Mouse (Mus musculus): ENCODE results near the gene Rps6ka3. TPM values are rescaled to one million over a fixed set of nuclear protein-coding genes. Genes with fewer than 3 reads are reported as not detected.

The Rps6ka3 gene
- total and polyA plus RNA-seq, 2 experiments from 2014 or later, result 5.5 to 31.4 TPM

DNA sequence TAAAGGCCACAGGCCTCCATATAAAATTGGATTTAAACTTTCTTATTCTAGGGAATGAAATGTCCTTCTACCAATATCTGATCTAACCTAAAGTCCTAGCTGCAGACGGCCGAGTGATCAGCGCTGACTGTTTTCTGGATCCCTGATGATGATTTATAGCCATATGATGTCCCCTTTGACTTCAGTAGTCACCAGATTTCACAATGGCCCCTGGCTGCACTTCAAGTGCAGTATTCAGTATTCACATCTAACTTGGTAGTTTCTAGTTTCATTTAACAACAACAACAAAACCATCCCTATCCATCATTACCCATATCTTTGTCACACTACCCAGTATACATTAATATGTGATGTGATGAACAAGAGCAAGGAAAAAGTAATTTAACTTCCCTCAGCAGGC, 154.4 kb downstream of the Rps6ka3 start:
- Histone ChIP-seq H3K4me3 (ENCODE audit: low read depth, low read length) (no peak overlapping the region), H3K27me3 (ENCODE audit: control insufficient read depth, insufficient read depth, low read length) (no peaks in the 10 kb centered on the region), H3K9me3 (replicated peaks; ENCODE audit: control insufficient read depth, low read length) (no peaks in the 10 kb centered on the region), H3K27ac (ENCODE audit: low read depth) (no peak overlapping the region), H3K4me1 (ENCODE audit: control insufficient read depth, insufficient read depth) (no peaks in the 10 kb centered on the region), H3K4me2 (ENCODE audit: low read depth, low read length) (no peak overlapping the region), H3K9ac (replicated peaks; ENCODE audit: low read depth, low read length) (no peak overlapping the region), H3K36me3 (replicated peaks; ENCODE audit: control insufficient read depth, insufficient read depth, low read length) (peaks cover 26% of the 10 kb centered on the region)
- ATAC-seq (ENCODE audit: insufficient read depth, low read depth) (no peak), DNase-seq (ENCODE audit: low spot score) (no peak)
- TF ChIP-seq CTCF (IDR thresholded peaks at IDR 0.05; ENCODE audit: low read depth), result no peak
- TF ChIP-seq EP300 (IDR thresholded peaks at IDR 0.05; ENCODE audit: low read depth), result no peak
- WGBS, result 86% methylated on average over 3 of the region's 3 CpGs

GRCm38 (mm10) chrX:159371831-159372752, 162.0 kb downstream of the Rps6ka3 start, which contains the start of gene Eif1ax:
TSS of gene Eif1ax (plus strand) at chrX:159372178.
- peak; percentile 99 for ATAC-seq (ENCODE audit: insufficient read depth, low read depth)
- Histone ChIP-seq H3K9me3 (replicated peaks; ENCODE audit: control insufficient read depth, low read length) (no peaks in the 10 kb centered on the region), H3K4me3 (ENCODE audit: low read depth, low read length) (peak within 1 kb of the TSS; percentile 75), H3K4me1 (ENCODE audit: control insufficient read depth, insufficient read depth) (no peaks in the 10 kb centered on the region), H3K27ac (ENCODE audit: low read depth) (peak within 1 kb of the TSS; percentile 87), H3K36me3 (replicated peaks; ENCODE audit: control insufficient read depth, insufficient read depth, low read length) (no peaks in the 10 kb centered on the region; the same call in 1 of the 2 replicates), H3K4me2 (ENCODE audit: low read depth, low read length) (peak within 1 kb of the TSS; percentile 64), H3K27me3 (ENCODE audit: control insufficient read depth, insufficient read depth, low read length) (no peaks in the 10 kb centered on the region), H3K9ac (replicated peaks; ENCODE audit: low read depth, low read length) (peak within 1 kb of the TSS; percentile 80)
- no peak for TF ChIP-seq EP300 (IDR thresholded peaks at IDR 0.05; ENCODE audit: low read depth)
- TF ChIP-seq CTCF (IDR thresholded peaks at IDR 0.05; ENCODE audit: low read depth), result no peak
- WGBS, result 13% methylated on average over 49 of the region's 76 CpGs
- DNase-seq (ENCODE audit: low spot score), result peak; percentile 66

DNA sequence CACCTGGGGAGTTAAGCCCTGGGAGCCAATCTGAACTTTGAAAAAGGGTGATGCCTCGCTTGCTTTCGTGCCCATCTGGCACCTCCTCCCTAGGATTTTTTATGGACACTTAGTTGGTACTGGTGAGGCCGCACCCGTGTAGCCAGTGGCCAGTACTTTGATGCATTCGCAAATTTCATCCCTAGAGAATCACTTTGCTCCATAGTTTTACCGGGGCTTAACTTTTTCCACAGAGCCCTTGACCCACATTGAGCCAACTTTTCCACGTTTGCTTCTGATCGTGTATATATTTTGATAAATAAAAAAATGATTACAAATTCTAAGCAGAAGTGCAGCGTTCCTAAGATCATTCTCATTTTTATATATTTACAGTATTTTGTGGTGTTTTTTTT, 162.6 kb downstream of the Rps6ka3 start:
- peak overlapping the region; percentile 80 for H3K9ac ChIP-seq (replicated peaks; ENCODE audit: low read depth, low read length)
- H3K9me3 ChIP-seq (replicated peaks; ENCODE audit: control insufficient read depth, low read length), result no peaks in the 10 kb centered on the region
- no peaks in the 10 kb centered on the region for H3K27me3 ChIP-seq (ENCODE audit: control insufficient read depth, insufficient read depth, low read length)
- WGBS, result 16% methylated on average over 9 of the region's 9 CpGs
- no peaks in the 10 kb centered on the region; the same call in 1 of the 2 replicates for H3K36me3 ChIP-seq (replicated peaks; ENCODE audit: control insufficient read depth, insufficient read depth, low read length)
- peak overlapping the region; percentile 75 for H3K4me3 ChIP-seq (ENCODE audit: low read depth, low read length)
- no peak for TF ChIP-seq CTCF (IDR thresholded peaks at IDR 0.05; ENCODE audit: low read depth)
- TF ChIP-seq EP300 (IDR thresholded peaks at IDR 0.05; ENCODE audit: low read depth), result no peak
- peak overlapping the region; percentile 64 for H3K4me2 ChIP-seq (ENCODE audit: low read depth, low read length)
- DNase-seq (ENCODE audit: low spot score) (no peak), ATAC-seq (ENCODE audit: insufficient read depth, low read depth) (no peak)
- no peaks in the 10 kb centered on the region for H3K4me1 ChIP-seq (ENCODE audit: control insufficient read depth, insufficient read depth)
- H3K27ac ChIP-seq (ENCODE audit: low read depth), result peak overlapping the region; percentile 87

DNA sequence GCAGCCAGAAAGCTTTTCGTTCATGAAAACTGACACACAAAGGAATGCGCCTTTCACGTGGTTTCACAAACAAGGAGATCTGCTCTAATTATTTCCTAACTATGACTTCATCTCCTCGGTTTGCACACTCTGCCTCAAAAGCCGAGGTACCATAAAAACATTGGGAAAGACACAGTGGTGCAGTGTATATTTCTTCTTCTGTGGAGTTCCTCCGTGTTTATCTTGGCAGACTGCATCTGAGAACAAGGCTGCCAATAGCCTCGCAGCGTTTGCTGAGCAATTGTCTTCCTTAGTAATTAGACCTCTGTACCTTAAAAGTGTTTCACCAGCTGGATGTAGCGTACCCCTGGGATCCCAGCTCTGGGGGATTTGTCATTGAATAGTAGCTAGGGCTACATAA, 177.0 kb downstream of the Rps6ka3 start:
- no peak for TF ChIP-seq EP300 (IDR thresholded peaks at IDR 0.05; ENCODE audit: low read depth)
- DNase-seq (ENCODE audit: low spot score) (no peak), ATAC-seq (ENCODE audit: insufficient read depth, low read depth) (no peak)
- 60% methylated on average over 9 of the region's 9 CpGs for WGBS
- H3K4me1 ChIP-seq (ENCODE audit: control insufficient read depth, insufficient read depth), result no peaks in the 10 kb centered on the region
- no peaks in the 10 kb centered on the region for H3K36me3 ChIP-seq (replicated peaks; ENCODE audit: control insufficient read depth, insufficient read depth, low read length)
- H3K27ac ChIP-seq (ENCODE audit: low read depth), result no peak overlapping the region
- no peak overlapping the region for H3K4me3 ChIP-seq (ENCODE audit: low read depth, low read length)
- no peaks in the 10 kb centered on the region for H3K9me3 ChIP-seq (replicated peaks; ENCODE audit: control insufficient read depth, low read length)
- no peaks in the 10 kb centered on the region for H3K27me3 ChIP-seq (ENCODE audit: control insufficient read depth, insufficient read depth, low read length)
- no peak overlapping the region for H3K4me2 ChIP-seq (ENCODE audit: low read depth, low read length)
- no peak overlapping the region for H3K9ac ChIP-seq (replicated peaks; ENCODE audit: low read depth, low read length)

DNA sequence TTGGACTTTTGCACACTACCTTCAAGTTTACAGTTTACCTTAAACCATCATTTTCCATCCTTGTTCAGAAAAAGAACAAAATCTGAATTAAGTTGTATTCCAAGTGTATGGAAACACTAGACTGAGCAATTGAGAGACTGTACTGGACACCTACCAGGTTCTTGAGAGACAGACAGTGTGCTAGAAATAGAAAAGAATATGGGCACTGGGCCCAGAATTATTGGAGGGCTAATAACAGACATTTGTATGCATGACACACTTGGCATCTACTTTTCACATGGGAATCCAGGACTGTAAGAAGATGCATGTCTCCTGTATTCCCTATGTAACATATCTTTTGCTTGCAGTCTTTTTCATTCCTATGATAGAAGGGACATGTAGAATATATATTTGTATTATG, 178.8 kb downstream of the Rps6ka3 start:
- no peaks in the 10 kb centered on the region for H3K9me3 ChIP-seq (replicated peaks; ENCODE audit: control insufficient read depth, low read length)
- H3K36me3 ChIP-seq (replicated peaks; ENCODE audit: control insufficient read depth, insufficient read depth, low read length), result no peaks in the 10 kb centered on the region
- H3K27ac ChIP-seq (ENCODE audit: low read depth), result no peak overlapping the region
- peak; percentile 72 for ATAC-seq (ENCODE audit: insufficient read depth, low read depth)
- H3K4me2 ChIP-seq (ENCODE audit: low read depth, low read length), result no peak overlapping the region
- H3K4me1 ChIP-seq (ENCODE audit: control insufficient read depth, insufficient read depth), result no peaks in the 10 kb centered on the region
- no peaks in the 10 kb centered on the region for H3K27me3 ChIP-seq (ENCODE audit: control insufficient read depth, insufficient read depth, low read length)
- no peak overlapping the region for H3K9ac ChIP-seq (replicated peaks; ENCODE audit: low read depth, low read length)
- no peak overlapping the region for H3K4me3 ChIP-seq (ENCODE audit: low read depth, low read length)
- peak; percentile 45 for DNase-seq (ENCODE audit: low spot score)
- TF ChIP-seq EP300 (IDR thresholded peaks at IDR 0.05; ENCODE audit: low read depth) (no peak), CTCF (IDR thresholded peaks at IDR 0.05; ENCODE audit: low read depth) (no peak)

Measured in heart, postnatal 0 days (tissue).